Mouse (Mus musculus) forebrain, embryonic 15.5 days (tissue): Measurements from ENCODE around the gene Selenov. TPM values are rescaled to one million over a fixed set of nuclear protein-coding genes. Genes with fewer than 3 reads are reported as not detected.

Source experiments
- ATAC-seq: fragments of 200-750 bp; cut with Nextera tagmentation; replicated peaks from 2 replicates; pipeline ENCODE4 v1.8.0; 2017; ENCODE audit warnings: mild to moderate bottlenecking, moderate TSS enrichment, moderate library complexity
- H3K27ac ChIP-seq: fragments of 300-500 bp; sonication (generic); replicated peaks from 2 replicates; pipeline ENCODE4 v1.5.1; 2015; ENCODE audit warnings: mild to moderate bottlenecking, inconsistent platforms
- H3K27me3 ChIP-seq: fragments of 300-500 bp; sonication (generic); 2 replicates; pipeline ENCODE4 v1.6.1; 2015; ENCODE audit warnings: inconsistent platforms
- H3K36me3 ChIP-seq: fragments of 300-500 bp; sonication (generic); 2 replicates; pipeline ENCODE4 v1.6.1; 2015; ENCODE audit warnings: mild to moderate bottlenecking, inconsistent platforms
- H3K4me1 ChIP-seq: fragments of 300-500 bp; sonication (generic); 2 replicates; pipeline ENCODE4 v1.6.1; 2015; ENCODE audit warnings: inconsistent platforms
- H3K4me2 ChIP-seq: fragments of 300-500 bp; sonication (generic); replicated peaks from 2 replicates; pipeline ENCODE4 v1.6.1; 2015; ENCODE audit warnings: mild to moderate bottlenecking, inconsistent platforms
- H3K4me3 ChIP-seq: fragments of 300-500 bp; sonication (generic); 2 replicates; pipeline ENCODE4 v1.5.1; 2015; ENCODE audit warnings: mild to moderate bottlenecking, inconsistent platforms
- H3K9ac ChIP-seq: fragments of 300-500 bp; sonication (generic); replicated peaks from 2 replicates; pipeline ENCODE4 v1.6.1; 2015; ENCODE audit warnings: mild to moderate bottlenecking, inconsistent platforms
- H3K9me3 ChIP-seq: fragments of 300-500 bp; sonication (generic); 2 replicates; pipeline ENCODE4 v1.6.1; 2016; ENCODE audit warnings: inconsistent platforms
- WGBS: fragments of 180-500 bp; shearing (Covaris S2); methylation state at CpG from one replicate; pipeline ENCODE4 v1.1.7; 2015; ENCODE audit warnings: mixed read lengths; 5-methylcytosine and 5-hydroxymethylcytosine counted together
- polyA plus RNA-seq: library from polyadenylated mRNA; unstranded; fragments of >200 nt; fragmentation: Nextera tagmentation; extraction: Ambion mirVana; gene quantifications from 2 replicates; pipeline ENCODE4 v1.2.1, GENCODE M21; 2015

Gene Selenov
- polyA plus RNA-seq, 1 experiment from 2014 or later: 0.31 TPM

DNA sequence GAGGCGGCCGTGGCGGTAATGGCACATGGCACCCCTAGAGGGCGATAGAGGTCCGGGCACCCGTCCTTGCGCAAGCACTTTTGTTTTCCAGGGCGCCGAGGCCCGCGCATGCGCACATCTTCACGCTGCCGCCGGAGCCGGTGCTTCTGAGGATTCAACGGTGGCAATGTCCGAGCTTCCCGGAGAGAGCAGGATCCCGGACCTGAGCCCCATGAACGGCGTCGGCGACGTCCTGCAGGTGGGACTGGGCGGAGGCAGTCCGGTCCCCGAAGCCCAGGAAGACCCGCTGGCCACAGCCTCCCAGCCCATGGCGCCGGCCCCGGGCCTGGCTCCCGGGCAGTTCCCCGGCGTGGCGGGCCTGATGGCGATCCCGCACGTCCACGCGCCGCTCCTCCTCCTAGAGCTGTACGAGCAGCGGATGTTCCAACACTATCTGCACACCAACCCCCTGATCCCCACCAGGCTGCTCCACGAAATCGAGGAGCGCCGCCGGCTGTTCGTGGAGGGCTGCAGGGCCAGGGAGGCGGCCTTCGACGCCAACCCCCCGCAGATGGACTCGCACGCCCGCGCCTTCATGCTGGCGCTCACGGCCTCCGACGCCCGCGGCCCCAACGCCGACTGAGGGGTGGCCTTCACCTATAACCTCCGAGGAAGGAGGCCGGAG is 13.2 kb downstream of the Selenov start, which contains the start of gene Eid2b:
Eid2b (plus strand) TSS at position 125 of the 664 bp plus-strand sequence.
- Histone ChIP-seq H3K4me2 (peak within 1 kb of the TSS; percentile 79), H3K27me3 (no peaks in the 10 kb centered on the region), H3K27ac (peak within 1 kb of the TSS; percentile 81), H3K4me1 (peaks cover 21% of the 10 kb centered on the region), H3K9ac (peak within 1 kb of the TSS; percentile 91), H3K9me3 (no peaks in the 10 kb centered on the region), H3K4me3 (peak within 1 kb of the TSS; percentile 75), H3K36me3 (peaks cover 6% of the 10 kb centered on the region; the same call in 1 of the 2 replicates)
- ATAC-seq: peak; percentile 79
- 3% methylated on average over 68 of the region's 68 CpGs for WGBS

DNA sequence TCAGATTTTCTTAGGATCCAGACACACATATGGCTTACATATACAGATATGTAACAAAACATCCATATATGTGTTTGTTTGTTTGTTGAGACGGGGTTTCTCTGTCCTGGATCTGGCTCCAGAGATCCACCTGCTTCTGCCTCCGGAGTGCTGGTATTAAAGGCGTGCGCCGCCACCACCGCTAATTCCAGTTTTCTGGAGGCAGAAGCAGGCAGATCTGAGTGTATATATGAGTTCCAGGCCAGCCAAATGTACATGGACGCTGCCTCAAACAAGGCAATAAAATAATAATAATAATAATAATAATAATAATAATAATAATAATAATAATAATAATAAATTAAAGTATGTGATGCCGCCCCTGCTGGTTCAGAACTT is 13.8 kb downstream of the Selenov start:
- Histone ChIP-seq H3K9me3 (no peaks in the 10 kb centered on the region), H3K36me3 (peaks cover 7% of the 10 kb centered on the region; the same call in 1 of the 2 replicates), H3K4me1 (peaks cover 21% of the 10 kb centered on the region), H3K9ac (no peak overlapping the region), H3K4me2 (no peak overlapping the region), H3K27ac (no peak overlapping the region), H3K4me3 (peak overlapping the region; percentile 75; the same call in 1 of the 2 replicates), H3K27me3 (no peaks in the 10 kb centered on the region)
- 61% methylated on average over 8 of the region's 8 CpGs for WGBS
- peak; percentile 42 for ATAC-seq

DNA sequence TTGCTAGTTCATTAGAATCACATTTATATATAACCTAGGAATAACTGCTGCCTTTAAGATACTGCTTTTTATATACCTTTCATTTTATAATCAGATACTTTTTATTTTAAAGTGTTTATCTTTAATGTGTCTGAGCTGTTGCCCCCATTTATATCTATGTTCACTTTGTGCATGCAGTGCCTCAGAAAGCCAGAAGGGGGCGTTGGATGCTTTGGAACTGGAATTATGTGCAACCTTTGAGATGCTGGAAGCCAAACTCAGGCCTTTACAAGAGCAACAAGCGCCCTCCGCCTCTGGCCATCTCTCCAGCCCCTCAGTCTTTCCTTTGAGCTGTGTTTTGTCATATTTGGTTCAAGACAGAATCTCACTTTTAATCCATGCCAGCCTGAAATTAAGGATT is 19.2 kb downstream of the Selenov start:
- Histone ChIP-seq H3K4me2 (no peak overlapping the region), H3K4me1 (peaks cover 15% of the 10 kb centered on the region), H3K27me3 (no peaks in the 10 kb centered on the region), H3K4me3 (no peak overlapping the region), H3K9me3 (no peaks in the 10 kb centered on the region), H3K9ac (no peak overlapping the region), H3K27ac (no peak overlapping the region), H3K36me3 (peaks cover 27% of the 10 kb centered on the region)
- no peak for ATAC-seq
- 75% methylated on average over 3 of the region's 3 CpGs for WGBS

- Histone ChIP-seq H3K9me3 (no peaks in the 10 kb centered on the region), H3K27ac (no peak overlapping the region), H3K27me3 (no peaks in the 10 kb centered on the region), H3K4me3 (0 out of 2 replicates have a peak overlapping the region, but pooled peaks have one; percentile 98), H3K4me1 (peaks cover 15% of the 10 kb centered on the region), H3K9ac (no peak overlapping the region), H3K4me2 (no peak overlapping the region; the same call in 1 of the 2 replicates), H3K36me3 (peaks cover 27% of the 10 kb centered on the region)
- no peak for ATAC-seq
- WGBS: 94% methylated on average over 12 of the region's 12 CpGs
These were observed 21.6 kb downstream of the Selenov start for GRCm38 (mm10) chr7:28269355-28269754.

GRCm38 (mm10) chr7:28268576-28268975 is 22.4 kb downstream of the Selenov start:
- Histone ChIP-seq H3K9ac (peak overlapping the region; percentile 98), H3K9me3 (no peaks in the 10 kb centered on the region), H3K4me1 (peaks cover 15% of the 10 kb centered on the region), H3K27me3 (no peaks in the 10 kb centered on the region), H3K4me3 (peak overlapping the region; percentile 98), H3K4me2 (peak overlapping the region; percentile 81), H3K36me3 (peaks cover 27% of the 10 kb centered on the region), H3K27ac (peak overlapping the region; percentile 93)
- WGBS: 26% methylated on average over 16 of the region's 16 CpGs
- no peak for ATAC-seq

DNA sequence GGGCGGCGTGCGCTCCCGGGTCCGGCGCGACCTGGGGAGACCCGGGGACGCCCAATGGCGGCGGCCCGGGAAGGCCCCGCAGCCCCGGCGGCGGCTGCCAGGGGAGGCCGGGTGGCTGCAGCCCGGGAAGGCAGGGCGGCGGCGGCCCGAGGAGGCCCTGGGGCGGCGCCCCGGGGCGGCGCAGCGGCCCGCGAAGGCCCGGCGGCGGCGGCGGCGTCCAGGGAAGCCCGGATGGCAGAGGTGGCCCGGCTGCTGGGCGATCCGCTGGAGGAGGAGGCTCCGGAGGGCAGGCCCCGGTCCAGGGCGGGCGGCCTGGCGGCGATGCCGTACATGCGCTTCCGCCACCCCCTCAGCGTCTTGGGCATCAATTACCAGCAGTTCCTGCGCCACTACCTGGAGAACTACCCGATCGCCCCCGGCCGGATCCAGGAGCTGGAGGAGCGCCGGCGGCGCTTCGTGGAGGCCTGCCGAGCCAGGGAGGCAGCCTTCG is 22.9 kb downstream of the Selenov start:
- H3K4me3 ChIP-seq: peak overlapping the region; percentile 98
- peak overlapping the region; percentile 81 for H3K4me2 ChIP-seq
- no peaks in the 10 kb centered on the region for H3K9me3 ChIP-seq
- under 1% methylated on average over 44 of the region's 62 CpGs for WGBS
- ATAC-seq: peak; percentile 66
- peaks cover 25% of the 10 kb centered on the region for H3K36me3 ChIP-seq
- H3K27ac ChIP-seq: peak overlapping the region; percentile 93
- H3K9ac ChIP-seq: peak overlapping the region; percentile 98
- peaks cover 15% of the 10 kb centered on the region for H3K4me1 ChIP-seq
- no peaks in the 10 kb centered on the region for H3K27me3 ChIP-seq

DNA sequence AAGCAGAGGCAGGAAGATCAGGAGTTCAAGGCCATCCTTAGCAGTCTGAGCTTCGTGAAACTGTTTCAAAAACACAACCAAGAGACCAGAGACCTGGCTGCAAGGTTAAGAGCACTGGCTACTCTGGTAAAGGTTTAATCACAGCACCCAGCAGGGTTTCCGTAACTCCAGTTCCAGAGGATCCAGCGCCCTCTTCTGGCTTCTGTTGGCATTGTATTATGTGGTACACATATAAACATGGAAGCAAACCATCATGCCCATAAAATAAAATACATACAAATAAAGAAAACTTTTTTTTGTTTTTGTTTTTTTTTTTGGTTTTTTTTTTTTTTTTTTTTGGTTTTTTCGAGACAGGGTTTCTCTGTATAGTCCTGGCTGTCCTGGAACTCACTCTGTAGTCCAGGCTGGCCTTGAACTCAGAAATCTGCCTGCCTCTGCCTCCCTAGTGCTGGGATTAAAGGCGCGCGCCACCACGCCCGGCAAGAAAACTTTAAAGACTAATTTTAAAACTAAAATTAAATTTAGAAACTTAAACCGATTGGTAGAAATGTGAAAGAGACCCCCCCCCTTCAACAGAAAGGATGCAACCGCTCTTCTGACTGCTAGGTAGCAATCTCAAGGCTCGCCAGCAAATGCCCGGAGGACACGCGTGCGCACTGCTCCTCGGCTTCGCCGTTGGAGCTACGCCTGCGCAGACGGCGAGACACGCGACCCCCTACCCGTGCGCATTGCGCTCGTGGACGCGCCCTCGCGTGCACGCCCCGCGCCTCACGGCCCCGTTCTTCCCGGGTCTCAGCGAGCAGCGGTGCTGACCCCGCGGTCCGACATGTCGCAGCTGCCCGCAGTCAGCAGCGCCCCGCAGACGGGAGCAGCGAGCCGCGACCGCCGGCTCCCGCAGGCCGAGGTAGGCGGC is 23.6 kb downstream of the Selenov start, which contains the start of gene Eid2:
Eid2 (plus strand) TSS at position 753 of the 913 bp plus-strand sequence.
- no peaks in the 10 kb centered on the region for H3K27me3 ChIP-seq
- H3K9me3 ChIP-seq: no peaks in the 10 kb centered on the region
- peak within 1 kb of the TSS; percentile 98 for H3K9ac ChIP-seq
- peaks cover 20% of the 10 kb centered on the region for H3K36me3 ChIP-seq
- peak within 1 kb of the TSS; percentile 81 for H3K4me2 ChIP-seq
- WGBS: 7% methylated on average over 57 of the region's 57 CpGs
- peak within 1 kb of the TSS; percentile 93 for H3K27ac ChIP-seq
- H3K4me3 ChIP-seq: peak within 1 kb of the TSS; percentile 98
- ATAC-seq: peak; percentile 95
- H3K4me1 ChIP-seq: peaks cover 15% of the 10 kb centered on the region

DNA sequence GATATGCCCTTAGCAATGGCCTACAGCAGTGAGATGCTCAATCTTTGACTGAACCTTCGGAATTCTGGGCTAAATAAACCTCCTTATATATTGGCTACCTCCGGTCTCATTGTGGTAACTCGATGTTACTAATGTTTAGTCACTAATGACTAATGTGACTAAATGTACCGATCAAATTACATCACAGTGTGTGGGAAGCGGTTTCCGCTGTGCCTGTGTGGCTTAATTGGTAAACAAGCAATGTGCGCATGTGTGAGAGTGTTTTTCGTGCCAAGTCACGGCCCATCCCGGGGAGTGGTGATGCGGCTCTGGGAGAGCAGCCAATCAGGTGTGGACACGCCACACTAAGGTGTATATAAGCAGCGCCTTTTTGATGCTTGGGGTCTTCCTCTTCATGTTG is 25.6 kb downstream of the Selenov start:
- Histone ChIP-seq H3K27ac (no peak overlapping the region), H3K4me3 (no peak overlapping the region), H3K4me1 (peaks cover 15% of the 10 kb centered on the region), H3K4me2 (no peak overlapping the region), H3K9me3 (no peaks in the 10 kb centered on the region), H3K36me3 (peaks cover 5% of the 10 kb centered on the region; the same call in 1 of the 2 replicates), H3K27me3 (no peaks in the 10 kb centered on the region), H3K9ac (no peak overlapping the region)
- ATAC-seq: no peak
- 83% methylated on average over 13 of the region's 13 CpGs for WGBS

DNA sequence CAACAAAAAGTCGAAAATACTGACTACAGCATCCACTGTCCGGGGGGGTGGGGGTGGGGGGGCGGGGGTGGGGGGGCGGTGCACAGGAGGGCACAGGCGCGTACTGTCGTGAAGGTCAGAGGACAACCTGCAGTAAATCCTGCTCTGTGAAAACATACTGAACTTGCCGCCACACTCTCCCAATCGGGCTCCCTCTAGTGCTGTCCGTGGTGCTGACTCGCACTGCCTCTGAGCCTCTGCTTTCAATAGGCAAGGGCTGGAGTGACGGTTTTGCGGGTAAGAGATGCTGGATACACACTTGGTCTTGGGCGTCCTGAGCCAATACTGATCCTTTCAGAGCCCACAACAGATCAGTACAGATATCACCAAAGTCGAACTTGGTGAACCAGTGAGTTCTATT is 27.2 kb downstream of the Selenov start:
- no peaks in the 10 kb centered on the region for H3K36me3 ChIP-seq
- H3K27me3 ChIP-seq: no peaks in the 10 kb centered on the region
- no peak overlapping the region for H3K4me2 ChIP-seq
- H3K4me1 ChIP-seq: peaks cover 4% of the 10 kb centered on the region
- WGBS: 5% methylated on average over 15 of the region's 15 CpGs
- H3K27ac ChIP-seq: no peak overlapping the region
- H3K9ac ChIP-seq: no peak overlapping the region
- ATAC-seq: no peak
- no peak overlapping the region for H3K4me3 ChIP-seq
- H3K9me3 ChIP-seq: no peaks in the 10 kb centered on the region

GRCm38 (mm10) chr7:28262861-28263260 is 28.1 kb downstream of the Selenov start:
- H3K36me3 ChIP-seq: no peaks in the 10 kb centered on the region
- H3K4me2 ChIP-seq: no peak overlapping the region
- no peak for ATAC-seq
- no peaks in the 10 kb centered on the region for H3K27me3 ChIP-seq
- no peak overlapping the region for H3K4me3 ChIP-seq
- H3K9ac ChIP-seq: no peak overlapping the region
- 41% methylated on average over 5 of the region's 5 CpGs for WGBS
- no peaks in the 10 kb centered on the region for H3K9me3 ChIP-seq
- H3K27ac ChIP-seq: no peak overlapping the region
- no peaks in the 10 kb centered on the region for H3K4me1 ChIP-seq

GRCm38 (mm10) chr7:28255476-28255875 is 35.5 kb downstream of the Selenov start:
- H3K36me3 ChIP-seq: no peaks in the 10 kb centered on the region
- no peaks in the 10 kb centered on the region for H3K27me3 ChIP-seq
- no peaks in the 10 kb centered on the region for H3K9me3 ChIP-seq
- no peaks in the 10 kb centered on the region for H3K4me1 ChIP-seq
- H3K27ac ChIP-seq: no peak overlapping the region
- H3K4me3 ChIP-seq: no peak overlapping the region
- no peak for ATAC-seq
- WGBS: 82% methylated on average over 6 of the region's 6 CpGs
- H3K4me2 ChIP-seq: no peak overlapping the region
- H3K9ac ChIP-seq: no peak overlapping the region

- H3K27me3 ChIP-seq: no peaks in the 10 kb centered on the region
- no peaks in the 10 kb centered on the region for H3K9me3 ChIP-seq
- no peak overlapping the region for H3K27ac ChIP-seq
- H3K36me3 ChIP-seq: no peaks in the 10 kb centered on the region
- 92% methylated on average over 6 of the region's 6 CpGs for WGBS
- no peak overlapping the region for H3K4me2 ChIP-seq
- no peak overlapping the region for H3K4me3 ChIP-seq
- H3K9ac ChIP-seq: no peak overlapping the region
- H3K4me1 ChIP-seq: no peaks in the 10 kb centered on the region
- no peak for ATAC-seq
These were observed 36.4 kb downstream of the Selenov start for GRCm38 (mm10) chr7:28254591-28254990.
